Mouse (Mus musculus) spleen, adult 18-20 months (tissue): ENCODE measurements at regions not wholly inside any gene's neighbourhood (a gene's known extent, or its start where the extent isn't known, plus 50 kb on each side); places are given as distances from the start of the nearest gene placed in this dataset.

Experiments
- DNase-seq, 2 experiments: peaks; one replicate each; pipeline ENCODE4 v3.0.0; 2022; ENCODE audit warnings: mixed read lengths in 2 of 2

- DNase-seq, result no peak
These were observed 159.8 kb upstream of the Kbtbd8 start for GRCm38 (mm10) chr6:94957172-94957668.

GRCm38 (mm10) chr6:94954580-94954979 lies 162.5 kb upstream of the Kbtbd8 start:
- DNase-seq, result no peak

GRCm38 (mm10) chr6:94953658-94954057 lies 163.4 kb upstream of the Kbtbd8 start:
- no peak for DNase-seq

GRCm38 (mm10) chr6:94951971-94952768 lies 164.9 kb upstream of the Kbtbd8 start:
- no peak for DNase-seq

GRCm38 (mm10) chr6:94950944-94951343 lies 166.1 kb upstream of the Kbtbd8 start:
- DNase-seq, result no peak

GRCm38 (mm10) chr6:94950319-94950718 lies 166.7 kb upstream of the Kbtbd8 start:
- DNase-seq, result no peak

- DNase-seq, result no peak
These were observed 170.6 kb upstream of the Kbtbd8 start for GRCm38 (mm10) chr6:94946352-94946900.

- no peak for DNase-seq
These were observed 171.3 kb upstream of the Kbtbd8 start for GRCm38 (mm10) chr6:94945715-94946114.

GRCm38 (mm10) chr6:94944196-94944595 lies 172.8 kb upstream of the Kbtbd8 start:
- DNase-seq, result no peak

- DNase-seq, result no peak
These were observed 178.1 kb upstream of the Kbtbd8 start for GRCm38 (mm10) chr6:94938949-94939348.

GRCm38 (mm10) chr6:94936206-94936605 lies 180.8 kb upstream of the Kbtbd8 start:
- DNase-seq, result no peak

GRCm38 (mm10) chr6:94935706-94936105 lies 181.3 kb upstream of the Kbtbd8 start:
- DNase-seq, result no peak

GRCm38 (mm10) chr6:94927811-94928210 lies 189.2 kb upstream of the Kbtbd8 start:
- DNase-seq, result no peak

GRCm38 (mm10) chr6:94926652-94927211 lies 190.3 kb upstream of the Kbtbd8 start:
- no peak for DNase-seq

GRCm38 (mm10) chr6:94925408-94925807 lies 191.6 kb upstream of the Kbtbd8 start:
- no peak for DNase-seq

- no peak for DNase-seq
These were observed 192.6 kb upstream of the Kbtbd8 start for GRCm38 (mm10) chr6:94924338-94925039.

- DNase-seq, result no peak
These were observed 195.3 kb upstream of the Kbtbd8 start for GRCm38 (mm10) chr6:94921741-94922140.

- DNase-seq, result no peak
These were observed 196.3 kb upstream of the Kbtbd8 start for GRCm38 (mm10) chr6:94920770-94921169.

GRCm38 (mm10) chr6:94919194-94919743 lies 197.8 kb upstream of the Kbtbd8 start:
- DNase-seq, result no peak

- DNase-seq, result no peak
These were observed 201.0 kb upstream of the Kbtbd8 start for GRCm38 (mm10) chr6:94915842-94916620.

- DNase-seq, result no peak
These were observed 205.2 kb upstream of the Kbtbd8 start for GRCm38 (mm10) chr6:94911836-94912235.

- DNase-seq, result no peak
These were observed 205.7 kb upstream of the Kbtbd8 start for GRCm38 (mm10) chr6:94911374-94911773.
